Mouse (Mus musculus): ENCODE measurements around the gene Gramd1c.

DNA sequence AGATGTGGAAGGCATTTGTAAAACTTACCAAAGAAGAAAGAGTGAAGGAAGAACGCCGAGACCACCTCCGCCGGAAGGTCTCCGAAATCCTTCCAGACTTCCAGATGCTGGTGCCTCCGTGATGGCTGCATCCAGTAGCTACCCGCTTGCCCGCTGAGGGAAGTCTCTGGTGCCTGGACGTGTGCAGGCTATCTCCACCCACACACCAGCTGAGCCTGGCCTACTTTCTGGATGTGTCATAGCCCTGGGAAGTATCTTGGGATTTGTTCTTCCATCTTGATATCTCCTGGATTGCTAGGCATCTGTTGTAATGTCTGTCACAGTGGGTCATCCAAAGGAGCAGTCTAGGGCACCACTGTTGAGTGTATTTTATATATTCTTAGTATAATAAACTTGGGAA lies 99.9 kb downstream of the Gramd1c start:
- TF ChIP-seq CTCF (IDR thresholded peaks at IDR 0.05; ENCODE audit: control insufficient read depth, insufficient read depth, insufficient read length) (no peak), CEBPB (IDR thresholded peaks at IDR 0.05; ENCODE audit: low read depth) (no peak), MAX (IDR thresholded peaks at IDR 0.05) (no peak), MYOD1 (IDR thresholded peaks at IDR 0.05; ENCODE audit: control insufficient read depth, insufficient read length, low read depth) (no peak), MYOG (IDR thresholded peaks at IDR 0.05; ENCODE audit: control insufficient read depth, extremely low read depth, insufficient read length) (no peak)

Measured in C2C12 (cell line).